Mouse (Mus musculus) cortical plate, adult 2 months (tissue): ENCODE measurements around the gene Mapk6.

Source experiments
- CTCF ChIP-seq: fragments of 200-500 bp; IDR thresholded peaks from 2 replicates; pipeline ENCODE4 v1.5.1; 2011; ENCODE audit warnings: mild to moderate bottlenecking, control low read depth, low read length; ENCODE audit not compliant: insufficient read depth; ENCODE audit errors: extremely low read depth
- POLR2A ChIP-seq: fragments of 200-500 bp; IDR thresholded peaks from 2 replicates; pipeline ENCODE4 v1.6.1; 2011; ENCODE audit warnings: mild to moderate bottlenecking, low read length, control low read depth; ENCODE audit not compliant: insufficient read depth; ENCODE audit errors: extremely low read depth

DNA sequence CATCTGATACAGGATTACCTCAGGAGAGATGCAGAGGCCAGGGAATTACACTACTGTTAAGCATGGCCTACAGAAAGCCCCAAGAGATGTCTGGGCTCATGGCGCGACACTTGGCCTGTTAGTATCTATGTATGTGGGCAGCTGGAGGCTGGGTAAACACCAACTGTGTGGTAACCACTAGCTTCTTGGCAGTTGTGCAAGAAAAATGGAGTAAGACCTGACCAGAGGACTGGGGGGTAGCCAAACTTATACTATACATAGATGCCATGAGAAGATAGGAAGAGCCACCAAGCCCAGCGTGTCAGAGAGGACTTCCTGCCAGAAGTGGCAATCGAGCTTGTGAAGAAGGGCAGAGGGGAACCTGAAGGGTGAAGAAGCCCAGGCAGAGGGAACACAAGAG lies 47.6 kb downstream of the Mapk6 start:
- TF ChIP-seq CTCF (no peak), POLR2A (no peak)
